Mouse (Mus musculus) brain, embryonic 14.5 days (tissue): Measurements from ENCODE around the gene Gm20878.
"Not testable (repeated sequence)": the region's sequence is repeated elsewhere in the genome, so short reads cannot be mapped to it uniquely, and the experiment has no call there.

Source experiments
- CTCF ChIP-seq: fragments of 200-500 bp; IDR thresholded peaks from 2 replicates; pipeline ENCODE4 v1.5.1; 2012; ENCODE audit warnings: inconsistent platforms, mild to moderate bottlenecking, moderate library complexity, borderline replicate concordance; ENCODE audit not compliant: insufficient read depth, insufficient read length; ENCODE audit errors: extremely low read depth
- POLR2A ChIP-seq: fragments of 200-500 bp; IDR thresholded peaks from 2 replicates; pipeline ENCODE4 v1.6.1; 2012; ENCODE audit warnings: mild to moderate bottlenecking, inconsistent platforms, borderline replicate concordance; ENCODE audit not compliant: poor library complexity, insufficient read depth, insufficient read length, severe bottlenecking; ENCODE audit errors: extremely low read depth

DNA sequence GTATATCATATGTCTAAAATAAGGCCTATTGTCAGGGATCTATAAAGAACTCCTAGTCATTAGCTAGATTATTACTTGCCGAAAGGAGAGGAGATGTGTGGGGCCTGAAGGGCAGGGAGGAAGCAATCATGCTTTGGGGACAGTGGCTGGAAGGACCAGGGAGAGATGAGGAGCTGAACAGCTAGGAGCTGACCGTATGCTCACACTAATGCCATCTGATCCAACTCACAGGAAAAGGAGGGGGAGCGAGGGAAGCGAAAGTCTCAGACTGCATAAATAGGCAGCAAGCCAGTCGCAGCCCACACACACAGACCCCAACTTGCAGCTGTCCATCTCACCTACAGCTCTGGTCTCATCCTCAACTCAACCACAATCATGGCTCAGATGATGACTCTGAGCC, 38.1 kb upstream of the Gm20878 start, which contains the start of gene Gm21541:
- TF ChIP-seq CTCF, POLR2A: not testable (repeated sequence)
